19 mouse cellular contexts compared by ENCODE assay signal in genomic region chr3:65454301-65454700, GRCm38 (mm10).
"Had no signal": no experiment of that assay in that cellular context is flagged by ENCODE, and none has a peak within 500 bp of the region (broad histone marks: within the 10 kb centered on the region; RNA-seq: fewer than 3 reads in every experiment).

No protein-coding gene starts in this region.

- H3K9ac ChIP-seq: liver, embryonic 13.5 days; liver, embryonic 15.5 days; liver, postnatal 0 days; lung, embryonic 15.5 days; midbrain, embryonic 12.5 days; midbrain, embryonic 15.5 days; neural tube, embryonic 12.5 days; stomach, embryonic 15.5 days had no signal

- H3K9me3 ChIP-seq: liver, embryonic 13.5 days; liver, embryonic 15.5 days; lung, embryonic 15.5 days; midbrain, embryonic 12.5 days; midbrain, embryonic 15.5 days; neural tube, embryonic 12.5 days; stomach, embryonic 15.5 days had no signal

- H3K4me1 ChIP-seq: liver, embryonic 13.5 days; liver, embryonic 15.5 days; megakaryocyte, embryonic 14.5 days; midbrain, embryonic 15.5 days had no signal

- H3K4me2 ChIP-seq: liver, embryonic 13.5 days; liver, embryonic 15.5 days; lung, embryonic 15.5 days; midbrain, embryonic 12.5 days; midbrain, embryonic 15.5 days; neural tube, embryonic 12.5 days; stomach, embryonic 15.5 days had no signal

- H3K36me3 ChIP-seq: liver, embryonic 13.5 days; liver, embryonic 15.5 days; lung, embryonic 15.5 days; midbrain, embryonic 12.5 days; midbrain, embryonic 15.5 days; neural tube, embryonic 12.5 days; stomach, embryonic 15.5 days had no signal

- H3K27me3 ChIP-seq: liver, embryonic 13.5 days; liver, embryonic 15.5 days; lung, embryonic 15.5 days; megakaryocyte, embryonic 14.5 days; midbrain, embryonic 12.5 days; midbrain, embryonic 15.5 days; neural tube, embryonic 12.5 days; stomach, embryonic 15.5 days had no signal

- ATAC-seq: liver, postnatal 0 days; lung, postnatal 0 days; midbrain, embryonic 15.5 days had no signal

- H3K27ac ChIP-seq: liver, embryonic 13.5 days; liver, embryonic 15.5 days; lung, embryonic 15.5 days; macrophage; midbrain, embryonic 15.5 days; neural tube, embryonic 12.5 days; stomach, postnatal 0 days had no signal

- H3K4me3 ChIP-seq: liver, embryonic 13.5 days; liver, embryonic 15.5 days; lung, embryonic 15.5 days; megakaryocyte, embryonic 14.5 days; midbrain, embryonic 12.5 days; midbrain, embryonic 15.5 days; neural tube, embryonic 12.5 days; stomach, embryonic 15.5 days had no signal

- DNase-seq: liver, embryonic 13.5 days; liver, postnatal 0 days; lung, adult 2 months; lung, postnatal 14 days; lung, postnatal 36 days; right cerebral cortex, postnatal 14 days; thymus, adult 2 months; thymus, postnatal 25 days; thymus, postnatal 4 days had no signal
